In the genomic region with DNA sequence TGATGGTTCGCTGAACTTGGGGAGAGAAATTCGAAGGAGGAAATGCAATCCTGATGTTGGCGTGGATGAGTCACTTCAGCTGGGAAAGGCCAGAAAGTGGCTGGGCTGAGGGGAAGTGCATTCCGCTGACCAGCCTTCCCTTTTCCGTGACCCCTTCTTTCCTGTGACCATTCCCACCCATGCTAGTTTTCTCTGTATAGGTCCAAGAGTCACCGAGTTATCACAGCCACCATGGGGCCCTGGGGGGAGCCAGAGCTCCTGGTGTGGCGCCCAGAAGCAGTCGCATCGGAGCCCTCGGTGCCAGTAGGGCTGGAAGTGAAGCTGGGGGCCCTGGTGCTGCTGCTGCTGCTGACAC, we compare ENCODE assay signal across 8 mouse cellular contexts. TPM values are rescaled to one million over a fixed set of nuclear protein-coding genes. Genes with fewer than 3 reads are reported as not detected.
DNase-seq lines count a peak whose midpoint lies in the region; TF ChIP-seq lines count a peak whose summit lies in the region.

No protein-coding gene starts in this region.

- TF ChIP-seq CTCF in layer of hippocampus, adult 2 months (conservative IDR thresholded peaks at IDR 0.05) = no peak

- H3K27ac ChIP-seq in layer of hippocampus, adult 2 months = peak overlapping the region; percentile 98

- no peak for DNase-seq in layer of hippocampus, adult 2 months (ENCODE audit: low spot score in 2 of 2)
- no peak for DNase-seq in layer of hippocampus, adult 11-12 months (ENCODE audit: low spot score)
- peak; percentile 57 to 64 for DNase-seq in adrenal gland, postnatal 36 days
- DNase-seq in heart, adult 11 months = peak; percentile 97
- DNase-seq in kidney, postnatal 10 days = peak; percentile 63
- peak; percentile 55 to 62 for DNase-seq in lung, postnatal 4 days
- peak; percentile 29 for DNase-seq in thymus, postnatal 25 days
- no peak for DNase-seq in layer of hippocampus, postnatal 36 days

- peak overlapping the region; percentile 99 for H3K4me3 ChIP-seq in layer of hippocampus, adult 2 months

RNA-seq across cellular contexts. Expression of gene Slc39a1, which starts 0.8 kb away (rescaled TPM):
- 10 to 100 TPM; 42.5 to 45.5 TPM for total RNA-seq in layer of hippocampus, adult 2 months (2021)
- total RNA-seq in adrenal gland, postnatal 36 days (2021) = 100 to 1,000 TPM; 127 to 142 TPM
- total RNA-seq in layer of hippocampus, postnatal 36 days (2021) = 10 to 100 TPM; 44.9 to 47.2 TPM

RNA-seq across cellular contexts. Expression of gene Crtc2, which starts 5.2 kb away (rescaled TPM):
- total RNA-seq in layer of hippocampus, adult 2 months (2021) = 10 to 100 TPM; 38.3 to 49.5 TPM
- 10 to 100 TPM; 37.4 to 43.2 TPM for total RNA-seq in adrenal gland, postnatal 36 days (2021)
- total RNA-seq in layer of hippocampus, postnatal 36 days (2021) = 10 to 100 TPM; 34.5 to 41.3 TPM

RNA-seq across cellular contexts. Expression of gene Creb3l4, which starts 5.4 kb away (rescaled TPM):
- not detected for total RNA-seq in layer of hippocampus, adult 2 months (2021)
- total RNA-seq in adrenal gland, postnatal 36 days (2021) = under 1 TPM; 0.20 to 0.66 TPM
- total RNA-seq in layer of hippocampus, postnatal 36 days (2021) = under 1 TPM in 1 of 2 experiments, not detected in 1; 0.40 TPM

RNA-seq across cellular contexts. Expression of gene Dennd4b, which starts 16.3 kb away (rescaled TPM):
- 10 to 100 TPM; 33.7 to 35.6 TPM for total RNA-seq in layer of hippocampus, adult 2 months (2021)
- total RNA-seq in adrenal gland, postnatal 36 days (2021) = 1 to 10 TPM; 6.2 to 7.3 TPM
- 10 to 100 TPM; 30.5 to 31.8 TPM for total RNA-seq in layer of hippocampus, postnatal 36 days (2021)

RNA-seq across cellular contexts. Expression of gene Jtb, which starts 17.3 kb away (rescaled TPM):
- 10 to 100 TPM; 44.3 to 45.3 TPM for total RNA-seq in layer of hippocampus, adult 2 months (2021)
- total RNA-seq in adrenal gland, postnatal 36 days (2021) = 10 to 100 TPM; 63.2 to 70.8 TPM
- total RNA-seq in layer of hippocampus, postnatal 36 days (2021) = 10 to 100 TPM; 46.0 to 47.2 TPM

Comparison
In these comparisons a context has a peak if more than half of its experiments do, and no peak if none do; other contexts are left out.
1. DNase-seq: peak in adrenal gland, postnatal 36 days (2 of 2), heart, adult 11 months (single experiment), kidney, postnatal 10 days (single experiment), lung, postnatal 4 days (2 of 2) and thymus, postnatal 25 days (single experiment); none in layer of hippocampus, adult 2 months (0 of 2), layer of hippocampus, adult 11-12 months (single experiment) and layer of hippocampus, postnatal 36 days (0 of 2).